Mouse (Mus musculus): ENCODE data around the gene Ccser2. TPM values are rescaled to one million over a fixed set of nuclear protein-coding genes. Genes with fewer than 3 reads are reported as not detected.
A peak's percentile ranks its signal among the peaks of the same experiment; 100 is the strongest.
"Not testable (repeated sequence)": the region's sequence is repeated elsewhere in the genome, so short reads cannot be mapped to it uniquely, and the experiment has no call there.

Ccser2 gene
- total RNA-seq (2021): 10 to 100 TPM; 59.4 to 63.7 TPM
- long read RNA-seq, experiment 1, full-length matches to known transcripts: 32 of 55 reads
- long read RNA-seq, experiment 1, partial matches to known transcripts: 8 of 55 reads
- long read RNA-seq, experiment 1, other reads (novel, unspliced or antisense): 15 of 55 reads
- long read RNA-seq, experiment 2, full-length matches to known transcripts: 23 of 40 reads
- long read RNA-seq, experiment 2, partial matches to known transcripts: 4 of 40 reads
- long read RNA-seq, experiment 2, other reads (novel, unspliced or antisense): 13 of 40 reads

- DNase-seq (ENCODE audit: low spot score in 2 of 2): peak; percentile 99
Observed at GRCm38 (mm10) chr14:36968628-36969147, at the start of gene Ccser2. TSS of gene Ccser2 (minus strand) at chr14:36968777.

- DNase-seq (ENCODE audit: low spot score in 2 of 2): peak in 1 of 2 experiments; percentile 34
Observed at GRCm38 (mm10) chr14:37015894-37016293, 47.3 kb upstream of the Ccser2 start.

- no peak for DNase-seq (ENCODE audit: low spot score in 2 of 2)
Observed at GRCm38 (mm10) chr14:37013644-37014043, 45.1 kb upstream of the Ccser2 start.

GRCm38 (mm10) chr14:37009686-37010085, 41.1 kb upstream of the Ccser2 start:
- no peak for DNase-seq (ENCODE audit: low spot score in 2 of 2)

- DNase-seq (ENCODE audit: low spot score in 2 of 2): no peak
Observed at GRCm38 (mm10) chr14:37006489-37006888, 37.9 kb upstream of the Ccser2 start.

- DNase-seq (ENCODE audit: low spot score in 2 of 2): no peak
Observed at GRCm38 (mm10) chr14:37005865-37006264, 37.3 kb upstream of the Ccser2 start.

- no peak for DNase-seq (ENCODE audit: low spot score in 2 of 2)
Observed at GRCm38 (mm10) chr14:37003431-37004095, 35.0 kb upstream of the Ccser2 start.

- DNase-seq (ENCODE audit: low spot score in 2 of 2): no peak
Observed at GRCm38 (mm10) chr14:37002852-37003251, 34.3 kb upstream of the Ccser2 start.

- not testable (repeated sequence) for DNase-seq (ENCODE audit: low spot score in 2 of 2)
Observed at GRCm38 (mm10) chr14:37000780-37001179, 32.2 kb upstream of the Ccser2 start.

- no peak for DNase-seq (ENCODE audit: low spot score in 2 of 2)
Observed at GRCm38 (mm10) chr14:36989784-36990183, 21.2 kb upstream of the Ccser2 start.

GRCm38 (mm10) chr14:36985693-36986092, 17.1 kb upstream of the Ccser2 start:
- no peak for DNase-seq (ENCODE audit: low spot score in 2 of 2)

GRCm38 (mm10) chr14:36975019-36975418, 6.4 kb upstream of the Ccser2 start:
- DNase-seq (ENCODE audit: low spot score in 2 of 2): no peak

- no peak for DNase-seq (ENCODE audit: low spot score in 2 of 2)
Observed at GRCm38 (mm10) chr14:36971211-36971610, 2.6 kb upstream of the Ccser2 start.

GRCm38 (mm10) chr14:36969861-36970420, 1.4 kb upstream of the Ccser2 start:
- no peak for DNase-seq (ENCODE audit: low spot score in 2 of 2)

- DNase-seq (ENCODE audit: low spot score in 2 of 2): peak; percentile 22 to 53
Observed at GRCm38 (mm10) chr14:36968076-36968627, 425 bp downstream of the Ccser2 start.

- no peak for DNase-seq (ENCODE audit: low spot score in 2 of 2)
Observed at GRCm38 (mm10) chr14:36965421-36965820, 3.2 kb downstream of the Ccser2 start.

GRCm38 (mm10) chr14:36962477-36962876, 6.1 kb downstream of the Ccser2 start:
- no peak for DNase-seq (ENCODE audit: low spot score in 2 of 2)

- no peak for DNase-seq (ENCODE audit: low spot score in 2 of 2)
Observed at GRCm38 (mm10) chr14:36957719-36958118, 10.9 kb downstream of the Ccser2 start.

GRCm38 (mm10) chr14:36957261-36957660, 11.3 kb downstream of the Ccser2 start:
- no peak for DNase-seq (ENCODE audit: low spot score in 2 of 2)

GRCm38 (mm10) chr14:36956717-36957116, 11.9 kb downstream of the Ccser2 start:
- no peak for DNase-seq (ENCODE audit: low spot score in 2 of 2)

- DNase-seq (ENCODE audit: low spot score in 2 of 2): no peak
Observed at GRCm38 (mm10) chr14:36952687-36953426, 15.7 kb downstream of the Ccser2 start.

Data from gastrocnemius, postnatal 4 days (tissue).